Mouse (Mus musculus): ENCODE data around the gene 2810408A11Rik.

- TF ChIP-seq CTCF (IDR thresholded peaks at IDR 0.05; ENCODE audit: low read depth) (no peak), EP300 (IDR thresholded peaks at IDR 0.05; ENCODE audit: low read depth) (no peak)
Measured at GRCm38 (mm10) chr11:69902972-69903371, 2.2 kb upstream of the 2810408A11Rik start.
